Mouse (Mus musculus) embryonic stem cell, embryonic (primary cell): ENCODE results near the gene Mtfmt.

Experiments
- CTCF ChIA-PET, 4 experiments: fragments of 300-600 bp in 2 of 4; fragments of 350-600 bp in 2 of 4; sonication (Branson Sonifier 250); formaldehyde crosslinking; loops; one replicate each; lab custom pipeline; 2022; ENCODE audit warnings: inconsistent platforms in 2 of 4; lab: Charles Lee
- POLR2A ChIA-PET, 4 experiments: fragments of 300-600 bp in 2 of 4; fragments of 350-600 bp in 2 of 4; sonication (Branson Sonifier 250); formaldehyde crosslinking; loops; one replicate each; lab custom pipeline; 2022; ENCODE audit warnings: antibody characterized with exemption in 4 of 4, inconsistent platforms in 1 of 4; lab: Charles Lee

The Mtfmt gene

DNA sequence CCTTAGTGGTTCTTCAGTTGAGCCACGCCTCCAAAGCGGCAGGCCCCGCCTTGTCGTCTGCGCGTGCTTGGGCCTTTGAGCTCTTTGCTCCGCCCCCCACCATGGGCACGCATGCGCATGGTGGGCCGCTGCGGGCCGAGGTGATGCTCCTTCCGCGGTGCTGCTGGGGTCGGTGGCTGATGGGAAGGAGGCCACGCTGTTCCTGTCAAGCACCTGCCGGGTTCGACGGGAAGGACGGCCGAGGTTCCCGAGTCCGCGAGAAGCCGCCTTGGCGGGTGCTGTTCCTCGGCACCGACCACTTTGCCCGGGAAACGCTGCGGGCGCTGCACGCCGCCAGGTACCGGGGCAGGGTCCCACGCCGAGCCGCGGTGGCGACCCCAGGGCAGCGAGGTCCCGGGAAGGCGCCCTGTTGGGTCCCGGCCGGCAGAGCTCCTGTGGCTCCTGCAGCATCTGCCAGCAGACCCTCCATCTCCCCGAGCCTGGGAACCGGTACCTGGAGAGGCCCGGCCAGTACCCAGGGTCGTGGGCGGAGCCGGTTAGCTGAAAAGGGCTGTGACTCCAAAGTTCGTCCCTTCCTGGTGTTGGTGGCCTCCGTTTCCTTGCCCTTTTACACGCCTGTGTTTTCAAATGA, at the start of gene Mtfmt:
Gene Mtfmt (plus strand): TSS at position 112 of the 631 bp plus-strand sequence.
- ChIA-PET POLR2A (interaction anchor here in 3 of 4 experiments (0.5 to 2.6 kb wide), 87 partner anchors 9 to 473 kb away, joined by 3 to 35 read pairs (median 4); partner anchors contain the start of genes Plekho2 (in 3 of the 3), Spg21 (in 3 of the 3), Csnk1g1 (in 1 of the 3) and Parp16 (in 1 of the 3)), CTCF (interaction anchor here in 3 of 4 experiments (0.5 to 3.2 kb wide), 27 partner anchors 10 to 651 kb away, joined by 3 to 36 read pairs (median 4); partner anchors contain the start of genes Pif1 (in 2 of the 3), Dpp8 (in 1 of the 3), Plekho2 (in 1 of the 3) and Rasl12 (in 1 of the 3))

DNA sequence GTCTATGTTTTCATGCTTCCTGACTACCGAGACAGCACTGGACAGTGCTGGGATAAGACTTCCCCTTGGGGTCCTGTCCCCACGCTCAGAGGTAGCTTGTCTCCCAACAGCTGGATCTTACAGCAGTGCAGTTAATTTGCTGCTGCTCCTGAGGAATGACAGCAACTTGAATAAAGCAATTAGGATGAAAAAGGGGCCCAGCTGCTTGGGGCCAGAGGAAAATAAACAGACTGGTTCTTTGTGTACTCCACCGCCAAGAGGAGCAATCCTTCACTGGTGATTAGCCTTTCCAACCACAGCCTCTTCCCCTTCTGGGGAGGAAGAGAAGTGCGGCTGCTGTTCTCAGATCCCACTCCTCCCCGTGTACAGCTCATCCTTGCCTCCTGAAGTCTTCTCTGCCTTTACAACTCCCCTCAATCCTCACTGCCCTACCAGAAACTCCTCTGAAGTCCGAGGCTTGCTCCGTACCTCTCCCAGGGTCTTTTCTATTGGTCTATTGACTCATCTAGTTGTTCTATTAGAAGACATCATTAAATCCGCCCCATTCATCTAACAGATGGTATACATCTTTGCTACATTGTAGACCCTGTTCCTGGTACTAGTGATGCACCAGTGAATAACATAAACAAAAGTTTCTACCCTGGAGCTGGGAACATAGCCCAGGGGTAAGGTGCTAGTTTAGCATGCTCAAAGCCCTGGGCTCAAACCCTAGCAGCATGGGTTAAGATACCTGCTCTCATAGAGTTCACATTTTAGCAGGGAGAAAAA, 49.0 kb upstream of the Mtfmt start:
- CTCF ChIA-PET, result interaction anchor here in 1 of 4 experiments (0.6 to 1.0 kb wide), 2 partner anchors 15 to 602 kb away, joined by 3 read pairs; no protein-coding TSS in a partner anchor

GRCm38 (mm10) chr9:65390752-65391612, 44.6 kb upstream of the Mtfmt start:
- POLR2A ChIA-PET, result interaction anchor here in 3 of 4 experiments (0.6 to 5.1 kb wide), 17 partner anchors 10 to 197 kb away, joined by 3 to 30 read pairs (median 5); partner anchors contain the start of gene Mtfmt (in 1 of the 3)
- CTCF ChIA-PET, result interaction anchor here (0.6 to 1.8 kb wide), 9 partner anchors 16 to 1834 kb away, joined by 3 to 8 read pairs (median 3); no protein-coding TSS in a partner anchor

More for the DNA sequence above, 49.0 kb upstream of the Mtfmt start:
- POLR2A ChIA-PET, result interaction anchor here in 1 of 4 experiments (0.7 kb wide), 1 partner anchor 16 kb away, joined by 4 read pairs; no protein-coding TSS in a partner anchor

DNA sequence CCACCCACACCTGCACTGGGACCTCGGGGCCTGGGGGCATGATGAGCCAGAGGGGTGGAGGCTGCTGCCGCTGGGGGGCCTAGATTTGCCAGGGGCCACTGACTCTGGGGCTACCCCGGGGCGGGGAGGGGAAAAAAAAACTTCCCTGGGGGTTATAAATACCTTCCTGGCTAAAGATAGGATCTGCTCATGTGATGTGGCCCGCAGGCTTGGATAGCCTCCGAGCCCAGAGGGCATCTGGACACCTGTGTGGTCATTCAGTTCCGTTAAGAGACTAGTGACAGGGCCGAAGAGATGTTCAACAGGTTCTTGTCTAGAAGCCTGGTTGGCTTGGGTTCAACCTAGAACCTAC, 44.0 kb upstream of the Mtfmt start, which contains the start of gene Kbtbd13:
Gene Kbtbd13 (minus strand): TSS at position 40 of the 352 bp plus-strand sequence.
- POLR2A ChIA-PET, result interaction anchor here in 1 of 4 experiments (0.5 to 5.1 kb wide), 3 partner anchors 11 to 199 kb away, joined by 11 to 30 read pairs (median 11); no protein-coding TSS in a partner anchor
- CTCF ChIA-PET, result interaction anchor here in 3 of 4 experiments (0.6 to 1.8 kb wide), 6 partner anchors 19 to 1833 kb away, joined by 3 to 8 read pairs (median 4); no protein-coding TSS in a partner anchor

DNA sequence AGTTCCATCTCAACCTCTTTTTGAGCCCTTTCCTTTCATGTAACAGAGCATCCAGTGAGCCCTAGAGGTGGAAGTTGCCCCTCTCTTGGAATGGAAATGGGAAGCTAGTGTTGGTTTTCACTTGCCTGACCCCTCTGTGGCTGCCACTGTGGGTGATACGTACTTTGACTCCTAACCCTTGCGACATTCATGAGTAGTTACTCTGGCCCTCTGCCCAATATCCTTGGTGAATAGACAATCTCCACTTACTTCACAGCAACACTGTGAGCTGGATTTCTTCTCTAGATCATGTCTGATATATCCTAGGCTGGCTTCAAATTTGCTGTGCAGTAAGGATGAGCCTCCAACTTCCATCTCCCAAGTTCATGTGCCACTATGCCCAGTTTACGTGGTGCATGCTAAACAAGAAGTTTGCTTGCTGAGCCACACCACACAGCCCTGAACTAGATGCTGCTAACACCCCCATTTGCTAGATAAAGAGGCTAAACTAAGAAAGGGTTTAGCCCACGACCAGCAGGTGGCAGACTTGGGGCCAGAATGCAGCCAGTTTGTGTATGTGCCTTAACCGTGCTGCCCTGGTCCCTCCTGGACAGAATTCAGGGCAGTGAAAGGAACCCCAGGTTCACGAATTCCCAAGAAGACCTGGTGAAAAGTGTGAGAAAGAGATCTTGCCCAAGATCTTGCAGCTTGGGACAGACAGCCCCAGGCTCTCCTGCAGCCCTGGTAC, 42.8 kb upstream of the Mtfmt start:
- ChIA-PET POLR2A (interaction anchor here in 3 of 4 experiments (0.8 to 5.1 kb wide), 7 partner anchors 9 to 197 kb away, joined by 3 to 30 read pairs (median 4); partner anchors contain the start of gene Mtfmt (in 2 of the 3)), CTCF (interaction anchor here in 3 of 4 experiments (0.5 to 1.3 kb wide), 8 partner anchors 8 to 374 kb away, joined by 3 to 19 read pairs (median 3); partner anchors contain the start of gene Plekho2 (in 1 of the 3))

DNA sequence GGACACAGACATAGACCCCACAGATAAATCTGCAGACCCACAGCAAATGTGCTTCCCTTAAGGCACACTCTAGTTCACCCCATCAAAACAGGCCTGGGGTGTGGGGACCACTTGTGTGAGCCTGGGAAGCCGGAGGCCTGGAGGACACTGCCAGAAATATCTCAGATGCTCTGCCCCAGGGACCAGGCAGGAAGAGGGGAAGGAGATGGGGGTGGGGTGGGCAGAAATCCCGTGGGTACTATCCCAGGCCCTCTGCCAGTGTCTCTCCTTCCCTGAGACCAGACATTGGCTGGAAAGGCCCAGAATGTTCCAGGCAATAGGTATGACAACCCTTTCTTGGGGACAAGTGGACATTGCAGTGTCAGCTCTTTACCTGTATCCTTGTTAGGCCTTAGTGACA, 42.0 kb upstream of the Mtfmt start:
- ChIA-PET POLR2A (interaction anchor here in 2 of 4 experiments (0.6 to 5.1 kb wide), 6 partner anchors 9 to 68 kb away, joined by 3 to 30 read pairs (median 4); partner anchors contain the start of gene Mtfmt (in 1 of the 2)), CTCF (interaction anchor here in 2 of 4 experiments (0.6 to 1.0 kb wide), 5 partner anchors 24 to 205 kb away, joined by 3 to 5 read pairs (median 3); no protein-coding TSS in a partner anchor)

DNA sequence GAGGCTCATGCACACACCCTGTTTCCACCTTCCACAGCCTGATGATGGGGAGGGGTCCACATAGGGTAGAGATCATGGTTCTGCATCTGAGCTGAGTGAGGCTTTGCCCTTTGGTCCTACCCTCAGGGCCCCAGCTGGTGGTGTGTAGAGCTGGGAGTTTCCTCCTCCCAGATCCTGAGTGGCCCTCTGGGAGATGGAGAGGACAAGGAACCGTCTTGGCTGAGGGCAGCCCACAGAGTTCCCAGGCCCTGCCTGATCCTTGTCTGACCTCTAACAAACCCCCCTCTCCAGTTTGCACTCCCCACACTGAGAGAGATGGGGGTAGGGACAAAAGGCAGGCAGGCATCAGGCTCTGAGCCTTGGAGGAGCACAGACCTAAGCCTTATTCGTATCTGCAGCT, 41.2 kb upstream of the Mtfmt start:
- ChIA-PET POLR2A (no interaction called here), CTCF (interaction anchor here in 2 of 4 experiments (0.6 to 1.0 kb wide), 3 partner anchors 25 to 108 kb away, joined by 3 to 4 read pairs (median 3); no protein-coding TSS in a partner anchor)

- CTCF ChIA-PET, result interaction anchor here in 2 of 4 experiments (0.6 to 1.3 kb wide), 5 partner anchors 9 to 201 kb away, joined by 3 to 5 read pairs (median 4); partner anchors contain the start of gene Mtfmt (in 1 of the 2)
- POLR2A ChIA-PET, result interaction anchor here in 3 of 4 experiments (0.7 to 1.5 kb wide), 10 partner anchors 9 to 179 kb away, joined by 3 to 7 read pairs (median 3); partner anchors contain the start of genes Mtfmt (in 1 of the 3) and Slc51b (in 1 of the 3)
These were observed 37.3 kb upstream of the Mtfmt start, which contains the start of gene Rasl12 for GRCm38 (mm10) chr9:65398279-65398678. Gene Rasl12, plus strand, starts transcription at chr9:65398506.

DNA sequence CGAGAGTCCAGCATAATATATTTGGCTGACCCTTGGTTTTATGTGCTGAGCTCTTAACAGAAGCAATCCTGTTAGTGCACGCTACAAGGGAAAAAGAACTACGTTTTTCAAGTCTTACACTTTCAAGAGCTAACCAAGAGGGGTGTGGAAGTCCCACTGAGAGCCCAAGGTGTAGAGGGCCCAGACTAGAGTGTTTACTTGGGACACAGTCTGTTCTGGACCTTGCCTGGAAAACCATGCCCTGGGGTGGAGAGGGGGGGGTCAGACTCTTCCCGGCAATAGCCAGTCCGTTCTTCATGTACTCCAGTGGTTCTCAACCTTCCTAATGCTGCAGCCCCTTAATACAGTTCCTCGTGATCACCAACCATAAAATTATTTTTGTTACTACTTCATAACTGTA, 35.6 kb upstream of the Mtfmt start:
- ChIA-PET CTCF (no interaction called here), POLR2A (interaction anchor here in 1 of 4 experiments (1.3 kb wide), 1 partner anchor 199 kb away, joined by 3 read pairs; no protein-coding TSS in a partner anchor)

- ChIA-PET POLR2A (no interaction called here), CTCF (no interaction called here)
These were observed 31.0 kb upstream of the Mtfmt start for GRCm38 (mm10) chr9:65404331-65405183.

DNA sequence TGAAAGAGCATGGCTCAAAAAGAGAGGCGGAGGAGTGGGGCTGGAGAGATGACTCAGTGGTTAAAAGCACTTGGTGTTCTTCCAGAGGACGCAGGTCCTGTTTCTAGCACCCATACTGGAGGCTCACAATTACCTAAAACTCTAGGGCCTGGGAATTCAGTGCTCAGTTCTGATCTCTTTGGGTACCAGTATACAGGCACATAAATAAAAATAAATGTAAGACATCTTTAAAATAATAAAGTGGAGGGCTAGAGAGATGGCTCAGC, 30.5 kb upstream of the Mtfmt start:
- POLR2A ChIA-PET, result no interaction called here
- CTCF ChIA-PET, result no interaction called here

DNA sequence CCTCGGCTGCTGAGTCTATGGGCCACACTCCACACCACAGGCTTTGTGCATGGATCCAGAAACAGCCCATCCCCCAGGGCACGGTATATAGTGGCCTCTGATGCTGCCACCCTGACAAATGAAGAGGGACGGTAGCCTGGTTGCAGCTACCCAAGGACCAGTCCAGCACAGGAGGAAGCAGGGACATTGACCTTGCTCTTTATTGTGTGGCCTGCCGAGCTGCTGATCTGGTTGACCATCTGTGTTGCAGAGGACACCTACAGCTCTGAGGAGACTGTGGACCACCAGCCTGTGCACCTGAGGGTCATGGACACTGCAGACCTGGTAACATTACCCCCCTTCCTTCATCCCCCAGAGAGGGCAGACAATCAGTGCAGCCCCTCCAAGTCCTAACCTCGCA, 28.3 kb upstream of the Mtfmt start:
- ChIA-PET CTCF (interaction anchor here in 1 of 4 experiments (0.8 kb wide), 1 partner anchor 92 kb away, joined by 5 read pairs; no protein-coding TSS in a partner anchor), POLR2A (no interaction called here)

DNA sequence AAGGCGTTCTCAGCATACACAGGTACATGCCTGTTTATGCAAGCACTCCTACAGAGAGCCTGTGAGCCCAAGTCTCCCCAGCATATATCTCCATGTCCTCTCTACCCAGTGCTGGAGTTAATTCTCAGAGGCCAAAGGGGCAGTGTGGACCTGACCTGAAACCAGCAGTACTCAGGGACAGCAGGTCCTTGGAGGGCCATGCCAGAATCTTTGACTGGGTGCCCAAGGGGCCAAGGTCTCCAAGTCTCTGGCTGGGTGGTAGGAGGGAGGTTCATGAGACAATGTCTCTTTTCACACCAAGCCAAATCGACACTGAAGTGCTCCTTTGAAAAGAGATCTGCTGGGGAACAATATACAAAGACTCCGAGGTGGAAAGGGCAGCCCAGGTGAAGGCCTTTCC, 27.7 kb upstream of the Mtfmt start:
- CTCF ChIA-PET, result no interaction called here
- POLR2A ChIA-PET, result interaction anchor here in 1 of 4 experiments (0.9 kb wide), 1 partner anchor 28 kb away, joined by 3 read pairs; the partner anchor contains the start of gene Mtfmt

GRCm38 (mm10) chr9:65408871-65409295, 26.7 kb upstream of the Mtfmt start:
- ChIA-PET POLR2A (interaction anchor here in 1 of 4 experiments (0.9 kb wide), 1 partner anchor 27 kb away, joined by 3 read pairs; the partner anchor contains the start of gene Mtfmt), CTCF (no interaction called here)

DNA sequence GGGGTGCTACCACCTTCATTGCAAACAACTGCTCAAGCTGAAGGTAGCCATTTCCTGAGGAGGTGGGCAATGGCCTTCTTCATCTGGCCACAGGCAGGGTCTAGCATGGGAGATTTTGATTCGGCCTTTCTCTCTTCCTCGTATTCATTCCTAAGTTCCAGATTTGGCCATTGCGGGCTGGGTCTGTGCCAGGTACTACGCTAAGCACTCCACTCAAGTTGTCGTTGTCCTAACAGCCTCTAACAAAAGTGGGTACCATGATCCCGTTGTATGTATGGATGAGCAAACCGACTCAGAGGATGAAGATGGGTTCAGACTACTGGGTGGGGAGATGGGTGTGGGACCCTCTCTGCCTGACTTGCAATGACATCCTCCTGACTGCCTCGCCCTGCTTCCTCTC, 25.2 kb upstream of the Mtfmt start:
- ChIA-PET POLR2A (interaction anchor here in 1 of 4 experiments (0.9 kb wide), 1 partner anchor 25 kb away, joined by 3 read pairs; the partner anchor contains the start of gene Mtfmt), CTCF (interaction anchor here in 1 of 4 experiments (0.7 kb wide), 1 partner anchor 283 kb away, joined by 5 read pairs; no protein-coding TSS in a partner anchor)
